Mouse (Mus musculus): ENCODE measurements around the gene 4930544D05Rik. TPM values are rescaled to one million over a fixed set of nuclear protein-coding genes. Genes with fewer than 3 reads are reported as not detected.

Gene 4930544D05Rik
- polyA plus RNA-seq, 1 experiment from 2014 or later = not detected

- Histone ChIP-seq H3K4me1 (peaks cover 59% of the 10 kb centered on the region), H3K4me3 (replicated peaks) (peak overlapping the region; percentile 100; the same call in 1 of the 2 replicates), H3K4me2 (replicated peaks) (no peak overlapping the region), H3K36me3 (peaks cover 36% of the 10 kb centered on the region), H3K27me3 (no peaks in the 10 kb centered on the region), H3K9me3 (replicated peaks) (no peaks in the 10 kb centered on the region), H3K27ac (replicated peaks) (peak overlapping the region; percentile 69; the same call in 1 of the 2 replicates), H3K9ac (no peak overlapping the region)
- ATAC-seq (ENCODE audit: insufficient number of reproducible peaks, low FRiP score, low TSS enrichment, low read depth) = no peak
- 58% methylated on average over 2 of the region's 2 CpGs for WGBS
These were observed 35.7 kb downstream of the 4930544D05Rik start for GRCm38 (mm10) chr11:70651391-70651790.

GRCm38 (mm10) chr11:70652029-70652883, 36.6 kb downstream of the 4930544D05Rik start:
- peak overlapping the region; percentile 24; the same call in 1 of the 2 replicates for H3K9ac ChIP-seq
- peak overlapping the region; percentile 91 for H3K4me2 ChIP-seq (replicated peaks)
- H3K4me1 ChIP-seq = peaks cover 68% of the 10 kb centered on the region
- H3K9me3 ChIP-seq (replicated peaks) = no peaks in the 10 kb centered on the region
- H3K27me3 ChIP-seq = no peaks in the 10 kb centered on the region
- ATAC-seq (ENCODE audit: insufficient number of reproducible peaks, low FRiP score, low TSS enrichment, low read depth) = no peak
- 32% methylated on average over 12 of the region's 12 CpGs for WGBS
- peak overlapping the region; percentile 100 for H3K4me3 ChIP-seq (replicated peaks)
- H3K36me3 ChIP-seq = peaks cover 36% of the 10 kb centered on the region
- H3K27ac ChIP-seq (replicated peaks) = peak overlapping the region; percentile 99

DNA sequence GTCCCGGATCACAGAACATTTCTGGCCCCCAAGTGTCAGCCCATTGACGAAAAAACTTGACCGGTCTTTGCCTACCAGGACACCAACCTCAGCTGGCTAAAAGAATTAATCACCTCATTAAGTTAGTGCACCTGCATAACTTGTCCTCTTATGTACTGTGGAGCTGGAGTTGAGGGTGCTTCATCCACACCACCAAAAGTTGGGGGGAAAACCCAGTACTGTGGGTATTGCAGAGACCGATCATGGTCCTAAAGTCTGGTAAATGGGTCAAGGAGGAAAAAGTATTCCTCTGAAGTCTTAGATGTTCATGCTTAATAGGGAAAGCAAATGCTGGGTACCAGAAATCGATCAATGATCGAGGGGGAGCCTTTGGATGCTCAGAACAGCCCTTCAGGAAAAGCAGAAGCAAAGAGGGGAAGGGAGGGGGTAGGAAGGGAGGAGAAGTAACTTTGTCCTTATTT, 37.3 kb downstream of the 4930544D05Rik start:
- Histone ChIP-seq H3K9ac (peak overlapping the region; percentile 99), H3K27me3 (no peaks in the 10 kb centered on the region), H3K4me3 (replicated peaks) (peak overlapping the region; percentile 100), H3K4me2 (replicated peaks) (peak overlapping the region; percentile 91), H3K4me1 (peaks cover 72% of the 10 kb centered on the region), H3K27ac (replicated peaks) (peak overlapping the region; percentile 99), H3K36me3 (peaks cover 36% of the 10 kb centered on the region), H3K9me3 (replicated peaks) (no peaks in the 10 kb centered on the region)
- 36% methylated on average over 6 of the region's 6 CpGs for WGBS
- no peak for ATAC-seq (ENCODE audit: insufficient number of reproducible peaks, low FRiP score, low TSS enrichment, low read depth)

DNA sequence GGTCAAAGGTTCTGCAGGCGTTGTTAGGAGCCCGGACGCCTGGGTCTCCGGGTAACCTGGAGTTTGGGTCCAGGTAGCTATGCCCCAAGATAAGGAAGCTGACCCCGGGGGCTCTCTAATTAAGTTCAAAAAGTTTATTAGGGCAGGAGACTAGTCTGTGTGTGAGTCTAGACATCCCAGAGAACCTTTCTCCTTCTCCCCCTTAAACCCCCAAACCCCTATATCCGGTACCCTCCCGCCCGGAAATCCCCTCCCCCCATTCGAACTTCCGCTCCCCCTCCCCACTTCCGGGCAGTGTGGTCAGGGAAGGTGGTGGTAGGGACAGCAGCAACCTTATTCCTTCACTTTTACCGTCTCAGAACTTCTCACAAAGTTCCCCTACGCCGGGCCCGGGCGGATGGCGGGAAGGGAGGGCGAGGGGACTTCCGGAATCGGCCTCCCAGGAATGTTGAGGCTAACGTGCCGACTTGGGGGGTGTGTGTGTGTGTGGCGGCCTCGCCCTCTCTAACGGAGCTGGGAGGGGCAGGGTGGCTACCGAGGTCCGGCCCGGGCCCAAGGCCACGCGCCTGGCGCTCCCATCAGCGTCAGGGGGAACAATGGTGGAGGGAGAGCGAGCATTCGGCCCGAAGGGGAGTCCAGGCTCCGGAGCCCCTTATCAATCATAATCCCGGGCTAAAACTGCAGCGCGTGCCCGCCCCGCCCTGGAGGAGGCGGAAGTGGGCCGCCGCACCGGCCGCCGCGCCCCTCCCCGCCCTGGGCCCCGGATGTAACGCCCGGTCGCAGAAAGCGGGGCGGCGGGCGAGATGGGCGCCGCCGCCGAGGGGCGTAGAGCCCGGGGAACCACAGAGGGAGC, 37.9 kb downstream of the 4930544D05Rik start:
- Histone ChIP-seq H3K27me3 (no peaks in the 10 kb centered on the region), H3K4me1 (peaks cover 70% of the 10 kb centered on the region), H3K9ac (peak overlapping the region; percentile 99), H3K27ac (replicated peaks) (peak overlapping the region; percentile 99), H3K9me3 (replicated peaks) (no peaks in the 10 kb centered on the region), H3K36me3 (peaks cover 36% of the 10 kb centered on the region), H3K4me3 (replicated peaks) (peak overlapping the region; percentile 100), H3K4me2 (replicated peaks) (peak overlapping the region; percentile 91)
- under 1% methylated on average over 63 of the region's 63 CpGs for WGBS
- ATAC-seq (ENCODE audit: insufficient number of reproducible peaks, low FRiP score, low TSS enrichment, low read depth) = peak; percentile 40; the same call in 1 of the 2 replicates

- peak within 1 kb of the TSS; percentile 99 for H3K9ac ChIP-seq
- WGBS = under 1% methylated on average over 61 of the region's 61 CpGs
- peak within 1 kb of the TSS; percentile 91 for H3K4me2 ChIP-seq (replicated peaks)
- H3K4me3 ChIP-seq (replicated peaks) = peak within 1 kb of the TSS; percentile 100
- peak; percentile 52; the same call in 1 of the 2 replicates for ATAC-seq (ENCODE audit: insufficient number of reproducible peaks, low FRiP score, low TSS enrichment, low read depth)
- peaks cover 31% of the 10 kb centered on the region for H3K36me3 ChIP-seq
- no peaks in the 10 kb centered on the region for H3K27me3 ChIP-seq
- peaks cover 65% of the 10 kb centered on the region for H3K4me1 ChIP-seq
- H3K27ac ChIP-seq (replicated peaks) = peak within 1 kb of the TSS; percentile 99
- H3K9me3 ChIP-seq (replicated peaks) = no peaks in the 10 kb centered on the region
These were observed 38.7 kb downstream of the 4930544D05Rik start, which contains the start of gene Pfn1 for GRCm38 (mm10) chr11:70654198-70654922. TSS of gene Pfn1 (minus strand) at chr11:70654644.

GRCm38 (mm10) chr11:70654923-70655570, 39.4 kb downstream of the 4930544D05Rik start:
- H3K9me3 ChIP-seq (replicated peaks) = no peaks in the 10 kb centered on the region
- H3K4me2 ChIP-seq (replicated peaks) = peak overlapping the region; percentile 91
- H3K4me3 ChIP-seq (replicated peaks) = peak overlapping the region; percentile 100
- H3K9ac ChIP-seq = peak overlapping the region; percentile 29
- H3K27ac ChIP-seq (replicated peaks) = peak overlapping the region; percentile 99
- no peaks in the 10 kb centered on the region for H3K27me3 ChIP-seq
- WGBS = under 1% methylated on average over 48 of the region's 48 CpGs
- peaks cover 60% of the 10 kb centered on the region for H3K4me1 ChIP-seq
- peak; percentile 76 for ATAC-seq (ENCODE audit: insufficient number of reproducible peaks, low FRiP score, low TSS enrichment, low read depth)
- H3K36me3 ChIP-seq = peaks cover 24% of the 10 kb centered on the region

DNA sequence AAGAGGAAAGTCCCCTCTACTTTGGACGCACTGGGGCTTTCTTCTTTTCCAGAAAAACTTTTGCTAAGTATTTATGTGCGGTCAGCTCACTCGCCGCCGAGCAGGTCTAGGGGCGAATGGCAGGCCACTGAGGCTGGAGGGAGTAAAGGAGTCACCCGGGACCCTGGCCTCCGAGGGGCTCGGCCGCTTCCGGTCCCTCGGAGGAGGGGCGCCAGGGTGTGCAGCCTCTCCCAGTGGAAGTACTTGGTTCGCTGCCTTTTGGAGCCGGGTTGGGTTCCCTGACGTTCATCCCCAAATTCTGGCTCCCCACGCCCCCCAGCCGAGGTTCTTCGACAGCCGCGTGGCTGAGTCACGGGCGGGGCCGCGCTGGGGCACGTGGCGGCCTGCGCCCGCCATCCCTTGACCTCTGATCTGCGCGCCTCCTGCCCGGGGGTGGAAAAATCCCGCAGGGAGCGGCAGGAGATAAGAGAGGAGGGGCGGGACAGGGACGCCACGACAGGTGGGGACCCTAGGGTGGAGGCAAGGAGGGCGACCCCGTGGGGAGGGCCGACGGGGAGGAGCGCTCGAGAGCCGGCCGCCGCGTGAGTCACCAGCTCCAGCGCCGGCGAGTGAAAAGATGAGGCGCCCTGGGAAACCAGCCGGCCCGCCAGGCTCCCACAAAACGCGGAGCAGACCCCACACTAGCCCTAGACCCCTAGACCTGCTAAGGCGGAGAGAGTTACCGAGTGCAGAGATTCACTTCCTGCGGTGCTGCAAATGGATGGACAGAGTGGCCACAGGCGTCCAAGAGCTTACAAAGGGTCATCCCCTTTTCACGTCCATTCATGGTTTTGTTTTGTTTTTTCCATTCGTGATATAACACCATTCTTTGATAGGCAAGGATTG, 40.2 kb downstream of the 4930544D05Rik start:
- Histone ChIP-seq H3K9ac (peak overlapping the region; percentile 29), H3K9me3 (replicated peaks) (no peaks in the 10 kb centered on the region), H3K27me3 (no peaks in the 10 kb centered on the region), H3K36me3 (peaks cover 21% of the 10 kb centered on the region), H3K4me2 (replicated peaks) (peak overlapping the region; percentile 91), H3K4me1 (peaks cover 55% of the 10 kb centered on the region), H3K27ac (replicated peaks) (peak overlapping the region; percentile 99), H3K4me3 (replicated peaks) (peak overlapping the region; percentile 100)
- ATAC-seq (ENCODE audit: insufficient number of reproducible peaks, low FRiP score, low TSS enrichment, low read depth) = peak; percentile 27; the same call in 1 of the 2 replicates
- WGBS = under 1% methylated on average over 61 of the region's 61 CpGs

DNA sequence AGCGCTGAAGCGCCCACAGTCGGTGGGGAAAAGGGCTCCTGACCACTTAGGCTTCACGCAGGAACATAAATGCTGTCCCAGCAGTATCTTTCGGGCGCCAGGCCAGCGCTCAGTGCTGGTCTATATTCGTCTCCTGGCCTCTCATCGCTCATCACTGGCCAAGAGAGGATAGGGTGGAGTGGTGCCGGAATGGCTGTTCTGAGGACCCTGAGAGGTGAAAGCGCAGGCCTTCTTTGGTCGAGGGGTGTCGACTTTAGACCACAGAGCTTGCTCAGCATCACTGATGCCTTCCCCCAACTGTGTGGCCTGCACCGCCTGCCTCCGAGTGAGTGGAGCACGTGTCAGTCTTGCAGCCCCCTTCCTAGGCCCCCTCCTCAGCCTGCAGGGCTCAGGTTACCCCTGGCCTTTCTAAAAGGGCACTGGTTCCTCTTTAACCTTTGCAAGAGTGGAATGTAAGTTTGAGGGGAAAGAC, 40.8 kb downstream of the 4930544D05Rik start:
- H3K9ac ChIP-seq = peak overlapping the region; percentile 29
- H3K36me3 ChIP-seq = peaks cover 18% of the 10 kb centered on the region; the same call in 1 of the 2 replicates
- peak overlapping the region; percentile 91 for H3K4me2 ChIP-seq (replicated peaks)
- no peaks in the 10 kb centered on the region for H3K27me3 ChIP-seq
- H3K4me1 ChIP-seq = peaks cover 48% of the 10 kb centered on the region
- ATAC-seq (ENCODE audit: insufficient number of reproducible peaks, low FRiP score, low TSS enrichment, low read depth) = peak; percentile 24; the same call in 1 of the 2 replicates
- H3K27ac ChIP-seq (replicated peaks) = peak overlapping the region; percentile 99
- WGBS = 6% methylated on average over 16 of the region's 16 CpGs
- H3K4me3 ChIP-seq (replicated peaks) = peak overlapping the region; percentile 100
- H3K9me3 ChIP-seq (replicated peaks) = no peaks in the 10 kb centered on the region

DNA sequence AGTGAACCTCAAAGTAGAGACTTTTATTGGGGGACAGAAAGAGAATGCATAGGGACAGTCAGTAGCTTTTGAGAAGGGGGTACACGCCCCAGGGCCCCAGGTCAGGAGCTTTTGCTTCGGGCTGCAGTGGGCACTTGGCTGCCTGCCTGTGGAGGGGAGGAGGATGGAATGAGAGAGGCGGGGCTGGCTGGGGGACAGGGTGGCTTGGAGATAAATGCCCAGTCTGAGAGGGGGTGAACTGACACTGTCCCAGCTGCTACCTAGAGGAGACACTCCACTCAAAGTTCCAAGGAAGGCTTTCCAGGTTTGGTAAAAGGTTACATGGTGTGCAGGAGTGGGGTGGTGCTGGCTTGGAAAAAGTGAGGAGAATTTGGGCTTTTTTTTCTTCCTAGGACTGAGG, 41.3 kb downstream of the 4930544D05Rik start, which contains the start of gene Eno3:
TSS of gene Eno3 (plus strand) at position 239 of the 400 bp plus-strand sequence.
- 14% methylated on average over 3 of the region's 3 CpGs for WGBS
- ATAC-seq (ENCODE audit: insufficient number of reproducible peaks, low FRiP score, low TSS enrichment, low read depth) = no peak
- peak within 1 kb of the TSS; percentile 100 for H3K4me3 ChIP-seq (replicated peaks)
- H3K27me3 ChIP-seq = no peaks in the 10 kb centered on the region
- peaks cover 21% of the 10 kb centered on the region for H3K36me3 ChIP-seq
- H3K9ac ChIP-seq = peak within 1 kb of the TSS; percentile 29
- peak within 1 kb of the TSS; percentile 99 for H3K27ac ChIP-seq (replicated peaks)
- peaks cover 44% of the 10 kb centered on the region for H3K4me1 ChIP-seq
- peak within 1 kb of the TSS; percentile 91 for H3K4me2 ChIP-seq (replicated peaks)
- no peaks in the 10 kb centered on the region for H3K9me3 ChIP-seq (replicated peaks)

Measured in embryonic facial prominence, embryonic 15.5 days (tissue).